Mouse (Mus musculus) c-Kit-positive CD71-negative TER-119-negative erythroid progenitor cells, embryonic 14.5 days (primary cell): ENCODE measurements around the gene Cramp1l.
A peak's percentile ranks its signal among the peaks of the same experiment; 100 is the strongest.
"Not testable (repeated sequence)": the region's sequence is repeated elsewhere in the genome, so short reads cannot be mapped to it uniquely, and the experiment has no call there.

Experiments
- DNase-seq: peaks from one replicate; pipeline ENCODE4 v3.0.0-alpha.2; 2013; ENCODE audit warnings: low read depth

The Cramp1l gene

DNA sequence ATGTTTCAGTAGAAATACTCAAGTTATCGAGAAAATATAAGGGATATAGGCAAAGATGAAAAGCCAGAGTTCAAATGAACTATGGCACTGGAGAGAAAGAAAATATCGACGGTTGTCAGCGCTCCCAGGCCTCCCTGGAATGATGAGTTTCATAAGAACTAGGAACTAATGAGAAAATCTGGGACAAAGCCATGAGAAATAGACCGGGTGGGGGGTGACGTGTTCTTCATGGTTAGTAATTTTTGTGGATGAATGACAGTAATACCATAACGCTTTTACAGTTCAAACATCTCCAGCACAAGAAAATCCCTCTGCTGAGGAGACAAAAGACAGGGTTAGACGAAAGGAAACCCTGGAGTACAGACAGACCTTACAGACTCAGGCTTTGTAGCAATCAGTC, 56.2 kb downstream of the Cramp1l start:
- no peak for DNase-seq

DNA sequence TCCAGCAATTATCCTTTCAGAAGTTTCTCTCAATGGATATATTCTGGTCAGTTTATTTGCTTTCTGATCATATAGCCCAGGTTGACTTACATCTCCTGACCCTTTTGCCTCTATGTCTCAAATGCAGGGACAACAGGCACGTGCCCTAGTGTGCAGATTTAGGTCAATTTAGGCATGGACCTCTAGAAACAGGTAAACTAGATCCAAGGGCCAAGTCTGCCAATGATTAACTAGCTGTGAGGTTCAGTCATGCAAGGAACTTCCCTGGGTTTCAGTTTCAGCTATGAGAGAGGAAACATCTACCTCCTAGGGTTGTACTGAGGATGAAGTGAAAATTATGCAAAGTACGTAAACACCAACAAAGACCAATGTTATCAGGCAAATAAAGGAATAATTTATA, 62.3 kb downstream of the Cramp1l start:
- DNase-seq = no peak

- no peak for DNase-seq
Measured at GRCm38 (mm10) chr17:24950671-24951070, 64.9 kb downstream of the Cramp1l start.

DNA sequence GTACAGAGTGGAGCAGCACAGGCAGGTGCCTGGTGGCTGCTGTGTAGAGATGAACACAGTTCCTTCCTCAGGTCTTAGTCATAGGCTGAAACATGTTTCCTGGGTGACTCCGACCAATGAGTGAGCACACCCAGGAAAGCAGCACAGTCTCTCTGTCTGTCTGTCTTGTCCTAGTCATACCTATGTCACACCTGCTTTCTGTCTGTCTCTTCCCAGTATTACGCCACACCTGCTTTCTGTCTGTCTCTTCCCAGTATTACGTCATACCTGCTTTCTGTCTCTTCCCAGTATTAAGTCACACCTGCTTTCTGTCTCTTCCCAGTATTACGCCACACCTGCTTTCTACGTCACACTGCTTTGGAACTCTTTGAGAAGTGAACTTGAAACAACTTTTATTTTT, 67.4 kb downstream of the Cramp1l start:
- DNase-seq = no peak

GRCm38 (mm10) chr17:24943589-24943988, 72.0 kb downstream of the Cramp1l start:
- DNase-seq = not testable (repeated sequence)

GRCm38 (mm10) chr17:24943036-24943435, 72.6 kb downstream of the Cramp1l start:
- DNase-seq = no peak

- DNase-seq = not testable (repeated sequence)
Measured at GRCm38 (mm10) chr17:24942453-24942852, 73.1 kb downstream of the Cramp1l start.

DNA sequence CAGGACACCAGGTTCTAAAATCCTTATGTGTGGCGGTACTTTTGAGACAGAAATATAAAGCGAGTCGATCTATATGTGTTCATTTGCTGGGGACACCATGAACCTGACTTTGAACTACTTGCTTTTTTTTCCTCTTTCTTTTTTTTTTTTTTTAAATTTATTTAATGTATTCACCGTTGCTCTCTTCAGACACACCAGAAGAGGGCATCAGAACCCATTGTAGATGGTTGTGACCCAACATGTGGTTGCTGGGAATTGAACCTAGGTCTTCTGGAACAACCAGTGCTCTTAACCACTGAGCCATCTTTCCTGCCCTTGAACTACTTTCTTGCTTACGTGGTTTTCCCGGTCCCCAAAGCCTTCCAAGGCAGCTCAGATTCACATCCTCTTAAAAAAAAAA, 78.3 kb downstream of the Cramp1l start:
- no peak for DNase-seq

GRCm38 (mm10) chr17:24936259-24937237, 79.0 kb downstream of the Cramp1l start, which contains the start of gene Mapk8ip3:
Mapk8ip3 (minus strand) TSS chr17:24936977.
- DNase-seq = peak; percentile 88

- no peak for DNase-seq
Measured at GRCm38 (mm10) chr17:24935666-24936065, 79.9 kb downstream of the Cramp1l start.

GRCm38 (mm10) chr17:24934926-24935325, 80.7 kb downstream of the Cramp1l start:
- DNase-seq = no peak

DNA sequence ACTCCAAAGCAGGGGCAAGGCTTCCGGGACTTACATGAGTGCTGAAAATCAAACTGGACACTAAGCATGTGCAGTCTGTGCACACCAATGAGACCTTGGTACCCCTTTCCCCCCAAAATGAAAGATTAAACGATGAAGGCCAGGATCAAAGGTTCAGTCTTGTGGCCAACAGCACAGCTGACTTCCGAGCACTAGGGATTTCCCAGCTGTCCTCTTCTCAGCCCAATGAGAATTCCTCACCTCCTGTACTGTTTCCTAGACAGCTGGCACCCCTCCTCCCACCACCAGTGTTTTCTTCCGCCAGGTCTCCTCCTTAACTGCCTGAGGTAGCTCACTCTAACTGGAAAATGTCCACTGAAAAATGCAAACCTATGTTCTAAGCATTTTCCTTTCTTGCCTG, 82.4 kb downstream of the Cramp1l start:
- no peak for DNase-seq

GRCm38 (mm10) chr17:24932431-24932830, 83.2 kb downstream of the Cramp1l start:
- DNase-seq = no peak

DNA sequence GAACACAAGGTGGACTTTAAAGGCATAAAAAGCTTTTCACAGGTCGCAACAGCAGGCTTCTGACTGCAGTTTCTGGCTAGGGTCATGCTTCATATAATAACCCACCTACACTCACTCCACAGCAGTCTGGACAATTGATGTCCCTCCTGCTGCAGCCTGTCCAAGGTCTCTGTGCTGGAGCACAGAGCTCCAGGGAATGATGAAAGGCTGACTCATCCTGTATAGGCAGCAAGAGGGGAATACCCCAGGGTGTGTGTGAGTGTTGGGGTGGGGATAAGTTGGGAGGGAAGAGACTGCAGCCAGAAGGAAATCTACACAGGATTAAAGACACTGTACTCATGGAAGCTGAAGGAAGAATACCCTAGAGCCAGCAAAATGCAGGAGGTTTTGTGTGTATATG, 86.1 kb downstream of the Cramp1l start:
- DNase-seq = no peak

DNA sequence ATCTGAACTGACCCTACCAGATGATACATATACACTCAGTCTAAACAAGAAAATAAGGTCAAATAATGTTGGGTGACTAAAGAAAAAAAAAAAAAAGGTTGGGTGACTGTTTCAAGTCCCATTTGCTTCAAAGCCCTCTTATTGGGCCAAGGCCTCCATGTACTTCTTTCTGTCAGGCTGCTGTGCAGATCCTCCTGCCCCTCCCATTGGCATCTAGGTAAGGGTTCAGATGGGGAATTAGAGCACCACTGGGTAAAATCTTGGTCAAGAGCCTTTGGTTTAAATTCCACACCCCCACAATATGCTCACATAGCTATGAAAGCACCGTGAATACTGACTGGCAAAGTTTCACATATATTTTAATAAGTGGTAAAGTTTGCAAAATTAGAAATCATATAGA, 92.3 kb downstream of the Cramp1l start:
- no peak for DNase-seq

DNA sequence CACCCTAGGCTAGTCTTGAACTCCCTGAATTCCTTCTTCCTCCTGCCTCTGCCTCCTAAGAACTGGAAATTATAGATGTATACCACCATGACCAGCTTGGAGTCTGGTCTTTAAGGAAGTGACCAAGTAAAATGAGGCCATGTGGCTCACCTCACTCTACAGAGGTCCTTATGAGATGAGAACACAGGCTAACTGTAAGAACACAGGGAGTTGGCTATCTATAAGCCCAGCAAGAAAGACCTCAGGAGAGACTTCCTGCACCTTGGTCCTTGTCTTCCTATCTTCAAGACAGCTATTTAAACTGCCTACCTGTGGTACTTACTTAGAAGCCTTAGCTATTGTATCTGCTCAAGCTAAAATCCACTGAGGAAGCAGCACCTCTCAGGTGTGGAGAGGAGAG, 101.6 kb downstream of the Cramp1l start:
- no peak for DNase-seq
